Mouse (Mus musculus) embryonic facial prominence, embryonic 14.5 days (tissue): Measurements from ENCODE around the gene Sctr. TPM values are rescaled to one million over a fixed set of nuclear protein-coding genes. Genes with fewer than 3 reads are reported as not detected.

Source experiments
- ATAC-seq: fragments of 200-750 bp; cut with Nextera tagmentation; 2 replicates; pipeline ENCODE4 v1.8.0; 2017; ENCODE audit warnings: low read depth, moderate number of reproducible peaks, moderate TSS enrichment
- DNase-seq: peaks from one replicate; pipeline ENCODE4 v3.0.0-alpha.2; 2015; ENCODE audit warnings: low spot score
- H3K27ac ChIP-seq: fragments of 300-500 bp; sonication (generic); replicated peaks from 2 replicates; pipeline ENCODE4 v1.5.1; 2014; ENCODE audit warnings: low read depth, mild to moderate bottlenecking, low read length, moderate library complexity
- H3K27me3 ChIP-seq: fragments of 300-500 bp; sonication (generic); replicated peaks from 2 replicates; pipeline ENCODE4 v1.6.1; 2014; ENCODE audit warnings: low read length; ENCODE audit not compliant: control insufficient read depth, insufficient read depth
- H3K36me3 ChIP-seq: fragments of 300-500 bp; sonication (generic); 2 replicates; pipeline ENCODE4 v1.6.1; 2014; ENCODE audit warnings: low read length, mixed read lengths; ENCODE audit not compliant: control insufficient read depth, insufficient read depth
- H3K4me1 ChIP-seq: fragments of 300-500 bp; sonication (generic); 2 replicates; pipeline ENCODE4 v1.6.1; 2014; ENCODE audit warnings: antibody characterized with exemption, low read length; ENCODE audit not compliant: control insufficient read depth, insufficient read depth
- H3K4me2 ChIP-seq: fragments of 300-500 bp; sonication (generic); 2 replicates; pipeline ENCODE4 v1.6.1; 2014; ENCODE audit warnings: low read depth, mild to moderate bottlenecking, low read length, moderate library complexity, mixed read lengths
- H3K4me3 ChIP-seq: fragments of 300-500 bp; sonication (generic); 2 replicates; pipeline ENCODE4 v1.5.1; 2014; ENCODE audit warnings: low read depth, mild to moderate bottlenecking, low read length
- H3K9ac ChIP-seq: fragments of 300-500 bp; sonication (generic); 2 replicates; pipeline ENCODE4 v1.6.1; 2014; ENCODE audit warnings: low read depth, mild to moderate bottlenecking, low read length, moderate library complexity, mixed read lengths
- H3K9me3 ChIP-seq: fragments of 300-500 bp; sonication (generic); 2 replicates; pipeline ENCODE4 v1.6.1; 2016; ENCODE audit warnings: low read length; ENCODE audit not compliant: control insufficient read depth
- WGBS: fragments of 180-500 bp; shearing (Covaris S2); extraction: QIAGEN DNeasy Blood & Tissue Kit; methylation state at CpG from one replicate; pipeline ENCODE4 v1.1.7; 2014; 5-methylcytosine and 5-hydroxymethylcytosine counted together
- polyA plus RNA-seq: library from polyadenylated mRNA; unstranded; fragments of >200 nt; fragmentation: Nextera tagmentation; extraction: Ambion mirVana; gene quantifications from 2 replicates; pipeline ENCODE4 v1.2.1, GENCODE M21; 2014

Sctr gene
- polyA plus RNA-seq, 1 experiment from 2014 or later, result 0.39 TPM

GRCm38 (mm10) chr1:120111766-120112165, 105.1 kb downstream of the Sctr start:
- Histone ChIP-seq H3K4me1 (no peaks in the 10 kb centered on the region), H3K9ac (no peak overlapping the region), H3K4me2 (no peak overlapping the region), H3K9me3 (no peaks in the 10 kb centered on the region; the same call in 1 of the 2 replicates), H3K4me3 (no peak overlapping the region), H3K27me3 (no peaks in the 10 kb centered on the region), H3K36me3 (peaks cover 46% of the 10 kb centered on the region), H3K27ac (no peak overlapping the region)
- DNase-seq, result no peak
- WGBS, result 86% methylated on average over 8 of the region's 8 CpGs
- ATAC-seq, result no peak

- Histone ChIP-seq H3K27ac (no peak overlapping the region), H3K9ac (no peak overlapping the region), H3K36me3 (peaks cover 46% of the 10 kb centered on the region), H3K4me3 (no peak overlapping the region), H3K4me1 (no peaks in the 10 kb centered on the region), H3K9me3 (no peaks in the 10 kb centered on the region; the same call in 1 of the 2 replicates), H3K27me3 (no peaks in the 10 kb centered on the region), H3K4me2 (no peak overlapping the region)
- 85% methylated on average over 12 of the region's 12 CpGs for WGBS
- ATAC-seq (no peak), DNase-seq (no peak)
These were observed 105.8 kb downstream of the Sctr start for GRCm38 (mm10) chr1:120112251-120113187.

Other genes with a start within 250 kb of the Sctr start
- 6.6 and 10.5 TPM in 2 replicates for gene Ptpn4, start 169.3 kb upstream of the Sctr start, polyA plus RNA-seq
- gene Tmem177, start 93.7 kb upstream of the Sctr start, polyA plus RNA-seq, result 6.8 and 7.2 TPM in 2 replicates
- gene Cfap221, start 9.7 kb upstream of the Sctr start, polyA plus RNA-seq, result 0.10 and 1.1 TPM in 2 replicates
- gene Tmem37, start 67.2 kb downstream of the Sctr start, polyA plus RNA-seq, result 16.9 and 19.8 TPM in 2 replicates
- 613 and 705 TPM in 2 replicates for gene Dbi, start 114.2 kb downstream of the Sctr start, polyA plus RNA-seq
- gene 3110009E18Rik, start 114.3 kb downstream of the Sctr start, polyA plus RNA-seq, result 14.6 and 16.0 TPM in 2 replicates